Mouse (Mus musculus) thymus, adult 2 months (tissue): ENCODE results near the gene Dnah17.

Experiments
- CTCF ChIP-seq: fragments of 200-500 bp; IDR thresholded peaks from 2 replicates; pipeline ENCODE4 v1.5.1; 2012; ENCODE audit warnings: mild to moderate bottlenecking, control low read depth, low read length, moderate library complexity, borderline replicate concordance; ENCODE audit not compliant: control insufficient read depth, poor library complexity, insufficient read depth; ENCODE audit errors: extremely low read depth
- POLR2A ChIP-seq: fragments of 200-500 bp; IDR thresholded peaks from 2 replicates; pipeline ENCODE4 v1.6.1; 2012; ENCODE audit warnings: mild to moderate bottlenecking, low read length, control low read depth, moderate library complexity; ENCODE audit not compliant: control insufficient read depth, poor library complexity, insufficient read depth; ENCODE audit errors: extremely low read depth

GRCm38 (mm10) chr11:118180199-118180598 lies 49.8 kb upstream of the Dnah17 start:
- TF ChIP-seq CTCF (no peak), POLR2A (no peak)
